Mouse (Mus musculus): ENCODE measurements around the gene Tmem79.
"Not testable (repeated sequence)": the region's sequence is repeated elsewhere in the genome, so short reads cannot be mapped to it uniquely, and the experiment has no call there.

Tmem79 gene

GRCm38 (mm10) chr3:88281141-88281916 is 54.6 kb downstream of the Tmem79 start:
- DNase-seq = not testable (repeated sequence)

DNA sequence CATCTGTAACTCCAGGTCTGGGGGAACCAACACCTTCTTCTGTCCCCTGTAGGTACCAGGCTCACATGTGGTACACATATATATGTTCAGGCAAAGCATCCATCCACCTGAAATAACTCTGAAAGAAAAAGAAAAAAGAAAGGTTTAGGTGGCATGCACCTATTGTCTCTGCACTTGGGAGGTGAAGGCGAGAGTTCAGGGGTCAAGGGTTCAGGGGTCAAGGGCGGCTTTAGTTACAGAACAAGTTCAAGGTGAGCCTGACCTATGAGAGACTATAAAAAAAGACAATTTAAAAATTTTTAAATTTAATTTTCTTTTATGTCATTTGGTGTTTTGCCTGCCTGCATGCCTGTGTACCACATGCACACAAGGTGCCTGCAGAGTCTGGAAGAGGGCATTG is 55.9 kb downstream of the Tmem79 start:
- no peak for DNase-seq

Data from cerebellum, postnatal 14 days (tissue).